Mouse (Mus musculus) G1E-ER4 (cell line): ENCODE measurements around the gene Igf2r. TPM values are rescaled to one million over a fixed set of nuclear protein-coding genes. Genes with fewer than 3 reads are reported as not detected.

Experiments
- GATA1 ChIP-seq: IDR thresholded peaks from one replicate; pipeline ENCODE4 v1.8.0; 2012; ENCODE audit warnings: low read length, inconsistent platforms
- polyA plus RNA-seq: library from polyadenylated mRNA; stranded (reverse); fragments of >175 nt; gene quantifications from 2 replicates; pipeline ENCODE4 v1.2.3, GENCODE M21; 2012

Igf2r gene
- 7.4 and 7.5 TPM in 2 replicates for polyA plus RNA-seq

- no peak for TF ChIP-seq GATA1
Observed at GRCm38 (mm10) chr17:12769380-12769921, at the start of gene Igf2r. TSS of gene Igf2r (minus strand) at chr17:12769664.

GRCm38 (mm10) chr17:12815885-12816284, 46.4 kb upstream of the Igf2r start:
- TF ChIP-seq GATA1: no peak

- TF ChIP-seq GATA1: no peak
Observed at GRCm38 (mm10) chr17:12814502-12814901, 45.0 kb upstream of the Igf2r start.

- no peak for TF ChIP-seq GATA1
Observed at GRCm38 (mm10) chr17:12810973-12811303, 41.5 kb upstream of the Igf2r start.

- no peak for TF ChIP-seq GATA1
Observed at GRCm38 (mm10) chr17:12810103-12810972, 40.9 kb upstream of the Igf2r start.

- no peak for TF ChIP-seq GATA1
Observed at GRCm38 (mm10) chr17:12808851-12809250, 39.4 kb upstream of the Igf2r start.

- no peak for TF ChIP-seq GATA1
Observed at GRCm38 (mm10) chr17:12804584-12805445, 35.4 kb upstream of the Igf2r start.

- TF ChIP-seq GATA1: no peak
Observed at GRCm38 (mm10) chr17:12801861-12802540, 32.5 kb upstream of the Igf2r start.

- no peak for TF ChIP-seq GATA1
Observed at GRCm38 (mm10) chr17:12799368-12800275, 30.2 kb upstream of the Igf2r start.

- no peak for TF ChIP-seq GATA1
Observed at GRCm38 (mm10) chr17:12798571-12798970, 29.1 kb upstream of the Igf2r start.

GRCm38 (mm10) chr17:12797427-12798029, 28.1 kb upstream of the Igf2r start:
- TF ChIP-seq GATA1: no peak

GRCm38 (mm10) chr17:12796633-12797032, 27.2 kb upstream of the Igf2r start:
- TF ChIP-seq GATA1: no peak

GRCm38 (mm10) chr17:12793660-12794406, 24.4 kb upstream of the Igf2r start:
- TF ChIP-seq GATA1: no peak
